Mouse (Mus musculus) embryonic stem cell, embryonic (primary cell): ENCODE data around the gene Gstm7.

Source experiments
- CTCF ChIA-PET, 4 experiments: fragments of 300-600 bp in 2 of 4; fragments of 350-600 bp in 2 of 4; sonication (Branson Sonifier 250); formaldehyde crosslinking; loops; one replicate each; lab custom pipeline; 2022; ENCODE audit warnings: inconsistent platforms in 2 of 4; lab: Charles Lee
- POLR2A ChIA-PET, 4 experiments: fragments of 300-600 bp in 2 of 4; fragments of 350-600 bp in 2 of 4; sonication (Branson Sonifier 250); formaldehyde crosslinking; loops; one replicate each; lab custom pipeline; 2022; ENCODE audit warnings: antibody characterized with exemption in 4 of 4, inconsistent platforms in 1 of 4; lab: Charles Lee

Gene Gstm7

GRCm38 (mm10) chr3:107949461-107949860, 17.8 kb upstream of the Gstm7 start:
- ChIA-PET CTCF (interaction anchor here in 2 of 4 experiments (0.6 to 1.3 kb wide), 2 partner anchors 10 to 112 kb away, joined by 3 to 5 read pairs; no protein-coding TSS in a partner anchor), POLR2A (interaction anchor here in 3 of 4 experiments (0.6 to 1.6 kb wide), 5 partner anchors 14 to 199 kb away, joined by 3 to 7 read pairs (median 3); partner anchors contain the start of gene Gstm1 (in 1 of the 3))

GRCm38 (mm10) chr3:107945729-107946128, 14.1 kb upstream of the Gstm7 start:
- ChIA-PET POLR2A (interaction anchor here in 2 of 4 experiments (1.1 to 6.7 kb wide), 6 partner anchors 9 to 99 kb away, joined by 3 to 37 read pairs (median 3); partner anchors contain the start of genes Gstm7 (in 2 of the 2) and Gstm4 (in 1 of the 2)), CTCF (interaction anchor here (0.6 to 3.5 kb wide), 11 partner anchors 8 to 361 kb away, joined by 3 to 21 read pairs (median 4); partner anchors contain the start of genes Gnai3 (in 1 of the 4), Gstm1 (in 1 of the 4), Gstm4 (in 1 of the 4) and Gstm7 (in 1 of the 4))

GRCm38 (mm10) chr3:107943239-107943990, 11.8 kb upstream of the Gstm7 start, which contains the start of gene Gstm6:
Gene Gstm6, minus strand, starts transcription at chr3:107943749.
- ChIA-PET CTCF (interaction anchor here (0.5 to 3.5 kb wide), 51 partner anchors 9 to 1224 kb away, joined by 3 to 46 read pairs (median 4); partner anchors contain the start of genes Gstm7 (in 4 of the 4), Gnai3 (in 2 of the 4), Gstm1 (in 2 of the 4) and Gstm2 (in 2 of the 4)), POLR2A (interaction anchor here (0.5 to 6.7 kb wide), 50 partner anchors 9 to 502 kb away, joined by 3 to 37 read pairs (median 4); partner anchors contain the start of genes Gstm1 (in 3 of the 4), Gstm7 (in 3 of the 4), Gstm2 (in 2 of the 4) and Gstm4 (in 2 of the 4))

GRCm38 (mm10) chr3:107941261-107941660, 9.6 kb upstream of the Gstm7 start:
- ChIA-PET CTCF (interaction anchor here in 1 of 4 experiments (1.7 to 1.8 kb wide), 3 partner anchors 10 to 23 kb away, joined by 3 to 11 read pairs (median 6); partner anchors contain the start of gene Gstm7), POLR2A (interaction anchor here in 2 of 4 experiments (0.6 to 6.7 kb wide), 4 partner anchors 9 to 169 kb away, joined by 4 to 37 read pairs (median 10); partner anchors contain the start of genes Gstm7 (in 2 of the 2) and Gstm1 (in 1 of the 2))

GRCm38 (mm10) chr3:107940524-107940923, 8.9 kb upstream of the Gstm7 start:
- CTCF ChIA-PET: interaction anchor here in 3 of 4 experiments (0.5 to 1.7 kb wide), 16 partner anchors 9 to 224 kb away, joined by 3 to 11 read pairs (median 3); partner anchors contain the start of genes Gstm7 (in 2 of the 3) and Gstm4 (in 1 of the 3)

GRCm38 (mm10) chr3:107939830-107940229, 8.2 kb upstream of the Gstm7 start:
- CTCF ChIA-PET: interaction anchor here in 3 of 4 experiments (0.6 to 1.7 kb wide), 28 partner anchors 8 to 225 kb away, joined by 3 to 11 read pairs (median 3); partner anchors contain the start of genes Gstm4 (in 2 of the 3), Gnai3 (in 1 of the 3), Gstm1 (in 1 of the 3) and Gstm7 (in 1 of the 3)
- POLR2A ChIA-PET: interaction anchor here in 3 of 4 experiments (0.9 to 2.9 kb wide), 9 partner anchors 8 to 207 kb away, joined by 3 to 14 read pairs (median 4); partner anchors contain the start of genes Gstm7 (in 3 of the 3), Gstm1 (in 1 of the 3) and Gstm4 (in 1 of the 3)

More at GRCm38 (mm10) chr3:107940524-107940923, 8.9 kb upstream of the Gstm7 start:
- POLR2A ChIA-PET: interaction anchor here in 3 of 4 experiments (0.5 to 6.7 kb wide), 8 partner anchors 9 to 194 kb away, joined by 3 to 37 read pairs (median 8); partner anchors contain the start of genes Gstm7 (in 3 of the 3) and Gstm1 (in 1 of the 3)

- ChIA-PET POLR2A (interaction anchor here (0.6 to 2.9 kb wide), 9 partner anchors 8 to 207 kb away, joined by 3 to 14 read pairs (median 4); partner anchors contain the start of genes Gstm7 (in 3 of the 4), Gstm1 (in 1 of the 4) and Gstm4 (in 1 of the 4)), CTCF (interaction anchor here in 3 of 4 experiments (0.6 to 1.7 kb wide), 28 partner anchors 8 to 225 kb away, joined by 3 to 6 read pairs (median 3); partner anchors contain the start of genes Gstm4 (in 2 of the 3), Gnai3 (in 1 of the 3), Gstm1 (in 1 of the 3) and Gstm7 (in 1 of the 3))
These were observed 7.8 kb upstream of the Gstm7 start for GRCm38 (mm10) chr3:107939403-107939802.

- CTCF ChIA-PET: no interaction called here
- POLR2A ChIA-PET: interaction anchor here in 1 of 4 experiments (0.8 to 1.2 kb wide), 2 partner anchors 10 to 134 kb away, joined by 3 to 4 read pairs; no protein-coding TSS in a partner anchor
These were observed 4.3 kb upstream of the Gstm7 start for GRCm38 (mm10) chr3:107935888-107936287.

- ChIA-PET CTCF (no interaction called here), POLR2A (interaction anchor here in 1 of 4 experiments (0.8 kb wide), 1 partner anchor 135 kb away, joined by 4 read pairs; no protein-coding TSS in a partner anchor)
These were observed 3.7 kb upstream of the Gstm7 start for GRCm38 (mm10) chr3:107935268-107935667.

- CTCF ChIA-PET: interaction anchor here (0.6 to 2.6 kb wide), 31 partner anchors 7 to 908 kb away, joined by 3 to 46 read pairs (median 5); partner anchors contain the start of genes Gstm6 (in 4 of the 4), Gstm1 (in 3 of the 4), Cyb561d1 (in 1 of the 4) and Gstm4 (in 1 of the 4)
- POLR2A ChIA-PET: interaction anchor here (0.6 to 4.1 kb wide), 58 partner anchors 7 to 659 kb away, joined by 3 to 37 read pairs (median 4); partner anchors contain the start of genes Gnai3 (in 3 of the 4), Gstm2 (in 3 of the 4), Gstm4 (in 3 of the 4) and Gstm6 (in 3 of the 4)
These were observed 511 bp upstream of the Gstm7 start for GRCm38 (mm10) chr3:107932128-107932527.

- CTCF ChIA-PET: interaction anchor here (0.5 to 2.6 kb wide), 40 partner anchors 8 to 909 kb away, joined by 3 to 46 read pairs (median 5); partner anchors contain the start of genes Gstm6 (in 4 of the 4), Gstm1 (in 3 of the 4), Ahcyl1 (in 1 of the 4) and Cyb561d1 (in 1 of the 4)
- POLR2A ChIA-PET: interaction anchor here (0.5 to 4.1 kb wide), 62 partner anchors 8 to 660 kb away, joined by 3 to 37 read pairs (median 4); partner anchors contain the start of genes Gnai3 (in 3 of the 4), Gstm1 (in 3 of the 4), Gstm2 (in 3 of the 4) and Gstm4 (in 3 of the 4)
These were observed 483 bp downstream of the Gstm7 start for GRCm38 (mm10) chr3:107931134-107931533.

- ChIA-PET POLR2A (interaction anchor here in 2 of 4 experiments (1.5 to 2.4 kb wide), 4 partner anchors 9 to 217 kb away, joined by 4 to 11 read pairs (median 8); no protein-coding TSS in a partner anchor), CTCF (interaction anchor here in 2 of 4 experiments (0.6 to 1.4 kb wide), 2 partner anchors 14 to 119 kb away, joined by 3 to 6 read pairs; partner anchors contain the start of gene Gstm6 (in 1 of the 2))
These were observed 1.9 kb downstream of the Gstm7 start for GRCm38 (mm10) chr3:107929731-107930130.

GRCm38 (mm10) chr3:107929243-107929642, 2.4 kb downstream of the Gstm7 start:
- POLR2A ChIA-PET: interaction anchor here in 1 of 4 experiments (1.5 kb wide), 1 partner anchor 67 kb away, joined by 4 read pairs; no protein-coding TSS in a partner anchor

GRCm38 (mm10) chr3:107928691-107929090, 2.9 kb downstream of the Gstm7 start:
- ChIA-PET POLR2A (interaction anchor here in 1 of 4 experiments (1.5 kb wide), 1 partner anchor 68 kb away, joined by 4 read pairs; no protein-coding TSS in a partner anchor), CTCF (interaction anchor here in 1 of 4 experiments (0.6 to 1.4 kb wide), 4 partner anchors 11 to 302 kb away, joined by 3 to 6 read pairs (median 3); partner anchors contain the start of genes Gstm1 and Gstm6)

More at GRCm38 (mm10) chr3:107929243-107929642, 2.4 kb downstream of the Gstm7 start:
- CTCF ChIA-PET: interaction anchor here in 2 of 4 experiments (0.6 to 1.4 kb wide), 5 partner anchors 10 to 302 kb away, joined by 3 to 6 read pairs (median 3); partner anchors contain the start of genes Gstm1 (in 1 of the 2) and Gstm6 (in 1 of the 2)

GRCm38 (mm10) chr3:107927841-107928240, 3.8 kb downstream of the Gstm7 start:
- ChIA-PET CTCF (interaction anchor here in 3 of 4 experiments (0.5 to 1.0 kb wide), 4 partner anchors 10 to 130 kb away, joined by 3 to 14 read pairs (median 3); partner anchors contain the start of gene Gstm6 (in 1 of the 3)), POLR2A (no interaction called here)

- CTCF ChIA-PET: interaction anchor here in 1 of 4 experiments (1.8 kb wide), 1 partner anchor 58 kb away, joined by 4 read pairs; no protein-coding TSS in a partner anchor
These were observed 6.3 kb downstream of the Gstm7 start for GRCm38 (mm10) chr3:107925335-107925734.

More at GRCm38 (mm10) chr3:107925335-107925734, 6.3 kb downstream of the Gstm7 start:
- POLR2A ChIA-PET: interaction anchor here in 3 of 4 experiments (0.6 to 1.3 kb wide), 3 partner anchors 8 to 92 kb away, joined by 3 read pairs; partner anchors contain the start of gene Gstm1 (in 1 of the 3)
